Mouse (Mus musculus): Measurements from ENCODE around the gene Bmpr1a.
A peak's percentile ranks its signal among the peaks of the same experiment; 100 is the strongest.
"Not testable (repeated sequence)": the region's sequence is repeated elsewhere in the genome, so short reads cannot be mapped to it uniquely, and the experiment has no call there.

Bmpr1a gene

DNA sequence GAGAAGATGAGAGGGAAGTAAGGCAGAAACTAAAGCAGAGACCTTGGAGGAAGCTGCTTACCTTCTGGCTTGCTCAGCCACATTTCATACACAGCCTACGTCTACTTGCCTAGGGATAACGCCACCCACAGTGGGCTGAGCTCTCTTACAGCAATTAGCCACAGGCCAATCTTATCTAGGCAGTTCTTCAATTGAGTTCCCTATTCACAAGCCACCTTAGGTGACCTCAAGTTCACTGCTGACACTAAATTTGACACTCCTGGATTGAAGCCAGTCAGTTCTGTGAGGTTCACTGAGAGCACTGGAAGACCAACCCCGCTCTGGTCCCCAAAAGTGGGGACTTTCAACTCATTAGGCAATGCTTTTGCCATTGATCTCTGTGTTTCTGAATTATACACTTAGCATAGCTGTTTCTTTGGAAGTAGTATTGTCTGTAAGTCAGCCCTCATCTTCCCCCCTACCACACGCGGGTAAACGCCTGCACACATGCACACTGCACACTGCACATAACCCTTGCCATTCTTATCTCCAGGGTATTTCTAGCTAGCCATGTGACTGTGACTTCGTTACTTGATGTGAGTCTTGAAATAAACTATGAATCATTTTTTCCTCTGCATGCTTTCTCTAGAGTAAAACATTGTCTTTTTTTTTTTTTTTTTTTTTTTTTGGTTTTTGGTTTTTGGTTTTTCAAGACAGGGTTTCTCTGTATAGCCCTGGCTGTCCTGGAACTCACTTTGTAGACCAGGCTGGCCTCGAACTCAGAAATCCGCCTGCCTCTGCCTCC lies 120.0 kb downstream of the Bmpr1a start:
- DNase-seq (ENCODE audit: low spot score in 2 of 2) = no peak

DNA sequence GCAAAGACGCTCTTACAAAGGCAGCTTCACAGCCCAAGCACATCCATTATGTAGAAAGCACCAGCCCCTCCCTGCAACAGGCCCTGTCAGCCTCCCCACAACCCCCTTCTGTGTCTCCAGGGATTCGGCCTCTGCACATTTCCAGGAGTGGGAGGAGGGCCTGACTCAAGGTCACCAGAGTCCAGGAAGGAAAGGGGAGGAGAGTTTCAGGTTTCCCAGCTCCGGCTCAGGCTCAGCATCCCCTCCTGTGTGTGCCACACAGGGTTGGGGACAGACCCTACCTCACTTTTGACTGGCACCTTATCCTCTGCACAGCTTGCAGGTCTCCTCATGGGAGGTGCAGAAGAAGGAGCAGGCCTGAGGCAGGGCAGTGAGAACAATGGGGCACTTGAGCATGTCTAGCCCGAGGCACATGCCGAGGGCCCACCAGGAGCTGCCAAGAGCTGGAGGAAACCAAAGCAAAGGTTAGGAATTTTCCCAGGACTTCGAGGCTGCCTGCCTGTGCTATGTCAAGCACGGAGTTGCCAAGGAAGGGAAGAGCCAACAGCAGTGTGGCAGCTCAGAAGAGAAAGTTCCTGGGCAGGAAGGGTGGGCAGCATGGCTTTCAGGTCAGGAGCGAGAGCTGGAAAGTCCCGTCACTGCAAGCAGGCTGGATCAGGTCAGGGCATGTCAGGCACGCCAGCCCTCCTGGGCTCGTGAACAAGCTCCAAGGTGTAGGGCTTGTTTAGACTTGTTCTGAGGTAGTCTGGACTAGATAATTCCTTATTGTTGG lies 124.4 kb downstream of the Bmpr1a start:
- no peak for DNase-seq (ENCODE audit: low spot score in 2 of 2)

DNA sequence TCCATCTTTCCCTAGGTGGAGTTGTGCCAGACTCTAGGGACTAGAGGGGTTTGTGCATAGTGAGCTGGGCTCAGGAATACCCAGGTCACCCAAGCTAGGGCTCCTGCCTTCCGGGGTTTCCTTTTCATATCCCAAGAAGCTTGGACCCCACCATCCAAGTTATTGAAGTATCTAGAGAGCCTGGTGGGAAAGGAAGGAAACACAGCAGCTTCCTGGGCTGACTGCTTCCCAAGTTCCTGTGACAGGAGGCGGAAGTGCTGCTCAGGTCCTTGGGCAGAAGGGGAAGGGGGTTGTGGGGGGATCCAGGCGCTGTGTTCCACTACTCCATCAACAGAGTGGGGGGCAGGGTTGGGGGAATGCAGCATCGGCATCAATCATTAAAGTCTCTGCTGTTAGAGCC lies 126.0 kb downstream of the Bmpr1a start:
- DNase-seq (ENCODE audit: low spot score in 2 of 2) = no peak

DNA sequence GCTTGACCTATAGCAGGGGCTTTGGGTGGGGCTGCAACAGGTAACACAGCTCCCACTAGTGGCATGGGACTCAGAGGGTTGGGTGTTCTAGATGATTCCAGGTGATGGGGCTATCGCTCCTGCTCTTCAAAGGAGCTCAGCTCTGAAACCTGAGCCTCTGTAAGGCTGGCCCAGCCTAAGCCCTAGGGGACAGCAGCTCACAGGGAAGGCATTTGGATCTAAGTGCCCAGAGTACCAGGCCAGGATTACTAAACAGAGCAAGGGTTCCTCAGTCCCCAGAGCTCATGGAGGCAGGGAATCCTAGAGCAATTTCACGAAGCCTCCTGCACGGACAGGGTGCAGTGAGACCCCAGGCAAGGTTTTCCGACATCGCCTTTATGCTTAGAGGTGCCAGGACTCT lies 127.2 kb downstream of the Bmpr1a start:
- DNase-seq (ENCODE audit: low spot score in 2 of 2) = no peak

DNA sequence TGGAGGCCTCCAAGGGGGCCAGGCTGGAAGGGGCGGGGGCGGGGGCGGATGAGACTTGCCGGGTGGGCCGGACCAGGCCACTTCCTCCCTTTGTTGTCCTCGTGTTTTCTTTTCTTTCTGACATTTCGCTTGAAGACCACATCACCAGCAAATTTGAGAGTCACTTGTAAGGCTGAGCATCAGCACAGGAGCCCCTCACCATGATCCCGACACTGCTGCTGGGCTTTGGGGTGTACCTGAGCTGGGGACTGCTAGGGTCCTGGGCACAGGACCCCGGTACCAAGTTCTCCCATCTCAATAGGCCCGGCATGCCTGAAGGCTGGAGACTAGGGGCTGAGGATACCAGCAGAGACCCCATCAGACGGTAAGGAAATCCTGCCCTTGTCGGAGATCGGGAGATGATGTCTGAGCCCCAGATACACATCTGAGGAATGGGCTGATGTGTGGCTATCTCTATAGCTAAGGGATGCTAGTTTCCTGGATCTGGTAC lies 127.7 kb downstream of the Bmpr1a start, which contains the start of gene Mmrn2:
Gene Mmrn2, plus strand, starts transcription at position 51 of the 490 bp plus-strand sequence.
- DNase-seq (ENCODE audit: low spot score in 2 of 2) = no peak

DNA sequence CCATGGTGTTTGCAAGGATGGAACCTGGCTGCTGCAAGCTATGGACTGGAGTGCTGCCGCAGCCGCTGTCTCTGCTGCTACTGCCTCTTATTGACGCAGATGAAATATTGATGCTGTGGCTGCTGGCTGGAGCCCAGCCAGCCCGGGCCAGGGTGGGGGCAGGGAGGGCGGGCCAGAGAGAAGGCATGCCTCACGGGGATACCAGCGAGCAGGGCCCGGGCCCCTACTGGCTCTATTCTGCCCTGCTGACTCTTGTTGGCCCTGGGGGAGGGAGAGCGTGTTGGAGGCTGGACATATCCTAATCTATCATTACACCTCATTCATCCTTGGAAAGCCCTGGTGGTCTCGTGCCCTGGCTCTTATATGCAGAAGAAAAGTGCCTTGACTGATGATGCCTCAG lies 128.6 kb downstream of the Bmpr1a start, which contains the start of gene Sncg:
Gene Sncg, minus strand, starts transcription at position 213 of the 400 bp plus-strand sequence.
- DNase-seq (ENCODE audit: low spot score in 2 of 2) = no peak

DNA sequence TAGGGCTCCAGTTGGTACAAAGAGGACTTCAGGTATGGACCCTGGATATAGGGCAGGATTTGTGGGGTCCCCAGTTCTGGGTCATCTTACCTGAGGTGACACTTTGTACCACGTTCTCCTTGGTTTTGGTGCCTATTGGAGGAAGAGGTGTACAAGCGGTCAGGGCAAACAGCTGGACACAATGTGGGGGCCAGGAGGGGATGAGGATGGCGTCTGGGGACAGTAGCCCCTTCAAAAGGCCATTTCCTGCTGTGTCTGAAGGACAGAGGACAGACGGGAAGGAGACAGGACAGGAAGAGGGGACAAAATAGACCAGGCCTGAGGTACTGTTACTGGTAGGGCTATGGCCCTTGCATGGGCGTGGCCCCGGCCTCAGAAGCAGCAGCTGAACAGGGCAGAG lies 129.6 kb downstream of the Bmpr1a start:
- no peak for DNase-seq (ENCODE audit: low spot score in 2 of 2)

DNA sequence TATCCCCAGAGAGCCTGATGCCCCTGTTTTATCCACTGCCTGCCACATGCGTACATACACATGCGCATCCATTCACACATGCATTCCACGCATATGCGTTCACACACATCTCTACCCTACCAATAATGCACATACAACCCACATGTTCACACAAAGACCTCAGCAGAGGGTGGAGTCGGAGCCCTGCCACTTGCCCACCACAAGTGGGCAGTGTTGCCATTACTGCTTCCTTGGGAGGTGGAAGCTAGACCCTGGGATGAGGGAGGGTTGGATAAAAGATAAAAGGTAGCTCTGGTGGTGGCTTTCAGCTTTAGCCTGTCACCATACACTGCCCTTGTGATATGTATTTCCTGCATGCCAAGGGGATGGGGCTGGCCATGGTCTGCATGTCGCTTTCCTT lies 130.5 kb downstream of the Bmpr1a start:
- DNase-seq (ENCODE audit: low spot score in 2 of 2) = peak; percentile 48 to 65

DNA sequence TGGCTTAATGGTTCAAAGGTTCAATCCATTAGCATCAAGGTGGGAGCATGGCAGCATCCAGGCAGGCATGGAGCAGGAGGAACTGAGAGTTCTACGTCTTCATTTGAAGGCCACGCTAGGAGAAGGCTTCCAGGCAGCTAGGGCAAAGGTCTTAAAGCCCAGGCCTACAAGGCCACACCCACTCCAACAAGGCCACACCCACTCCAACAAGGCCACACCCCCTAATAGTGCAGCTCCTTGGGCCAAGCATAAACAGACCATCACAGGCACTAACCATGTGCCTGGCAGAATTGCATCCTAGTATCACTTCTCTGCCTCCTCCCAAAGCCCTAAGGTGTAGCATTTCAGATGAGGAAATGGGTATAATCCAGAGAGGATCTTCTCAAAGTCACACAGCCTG lies 131.4 kb downstream of the Bmpr1a start:
- no peak for DNase-seq (ENCODE audit: low spot score in 2 of 2)

DNA sequence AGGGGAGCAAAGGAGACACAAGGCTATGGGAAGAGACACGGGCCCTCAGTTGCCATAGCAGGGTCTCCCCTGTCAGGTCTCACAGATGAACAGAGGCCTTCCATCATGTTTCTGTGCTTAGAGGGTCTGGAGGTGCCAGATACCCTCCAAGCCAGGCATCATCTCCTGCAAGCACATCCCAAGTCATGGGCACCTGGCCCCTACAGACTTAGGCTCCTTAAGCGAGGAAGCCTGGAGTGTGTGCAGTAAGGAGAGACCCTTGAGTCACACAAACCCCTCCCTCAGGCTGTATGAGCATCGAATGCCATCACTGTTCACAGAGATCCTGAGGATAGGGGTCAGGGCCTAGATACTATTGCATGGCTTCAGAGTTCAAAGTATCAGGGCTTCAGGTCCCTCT lies 132.2 kb downstream of the Bmpr1a start:
- DNase-seq (ENCODE audit: low spot score in 2 of 2) = no peak

DNA sequence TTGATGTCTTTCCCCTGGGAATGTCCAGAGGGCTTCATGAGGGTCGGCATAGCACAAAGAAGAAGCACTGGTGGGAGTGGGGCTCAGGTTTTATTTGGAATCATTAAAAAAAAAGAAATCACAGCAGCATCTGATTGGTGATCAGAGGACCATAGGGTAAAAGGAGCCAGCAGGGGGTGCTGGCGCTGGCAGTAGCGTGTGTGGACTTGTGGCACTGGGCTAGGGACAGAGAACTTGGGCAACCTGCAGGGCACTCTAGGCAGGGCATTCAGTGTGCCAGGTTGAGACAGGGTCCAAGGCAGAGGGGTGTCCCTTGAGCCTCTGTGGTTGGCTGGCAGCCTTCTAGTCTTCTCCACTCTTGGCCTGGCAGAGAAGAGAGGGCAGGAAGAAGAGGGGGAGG lies 132.9 kb downstream of the Bmpr1a start:
- no peak for DNase-seq (ENCODE audit: low spot score in 2 of 2)

DNA sequence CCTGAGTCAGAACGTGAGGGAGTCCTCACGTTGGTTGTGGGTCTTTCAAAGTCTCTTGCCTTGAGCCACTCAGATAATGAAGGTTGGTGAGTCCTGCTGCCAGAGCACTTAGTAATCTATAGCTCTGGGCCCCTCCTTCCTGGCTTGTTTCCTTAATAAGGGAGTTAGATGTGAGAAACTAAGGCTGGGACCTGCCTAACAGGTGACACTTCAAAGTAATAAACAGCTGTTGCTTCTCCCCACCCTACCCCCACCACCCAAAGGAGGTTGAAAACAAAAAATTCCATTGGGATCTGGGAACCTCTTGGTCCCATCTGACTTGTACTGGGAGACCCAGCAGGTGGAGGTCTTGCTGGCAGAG lies 138.0 kb downstream of the Bmpr1a start:
- DNase-seq (ENCODE audit: low spot score in 2 of 2) = no peak

DNA sequence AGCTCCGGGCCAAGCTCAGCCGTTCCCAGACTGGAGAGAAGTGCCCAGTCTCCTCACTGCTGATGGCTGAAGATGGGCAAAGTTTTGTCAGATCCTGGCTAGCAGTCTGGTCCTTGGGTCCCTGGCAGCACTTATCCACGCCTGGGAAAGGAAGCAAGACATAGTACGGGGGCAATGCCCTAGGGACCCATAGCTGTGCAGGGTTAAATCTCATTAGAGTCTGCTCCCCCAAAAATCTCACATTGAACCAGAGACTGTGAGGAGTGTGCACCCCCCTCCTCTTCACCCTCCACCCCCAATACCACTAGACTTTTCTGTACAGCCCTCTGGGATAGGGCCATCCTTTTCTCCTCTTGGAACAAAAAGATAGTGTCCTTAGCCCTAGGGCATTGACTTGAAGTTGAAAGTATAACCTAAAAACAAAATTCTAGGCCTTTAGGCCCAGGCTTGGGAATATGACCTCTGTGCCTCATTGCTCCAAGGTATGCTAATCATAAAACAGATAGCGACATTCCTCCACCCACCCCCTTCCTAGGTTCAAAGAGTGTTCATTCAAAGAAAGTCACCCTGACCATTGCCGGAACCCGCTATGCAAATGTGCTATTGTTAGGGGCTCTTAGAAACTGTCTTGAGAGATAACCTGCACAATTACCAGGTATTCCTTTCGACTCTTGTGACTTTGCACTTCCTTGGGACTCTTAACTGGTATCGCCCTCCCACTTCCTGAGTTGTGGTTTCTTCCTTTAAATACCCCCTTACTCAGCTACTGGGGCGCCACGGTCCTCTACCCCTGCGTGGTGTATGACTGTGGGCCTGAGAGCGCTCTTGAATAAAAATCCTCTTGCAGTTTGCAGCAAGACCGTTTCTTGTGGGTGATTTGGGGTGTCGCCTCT lies 138.6 kb downstream of the Bmpr1a start:
- DNase-seq (ENCODE audit: low spot score in 2 of 2) = not testable (repeated sequence)

DNA sequence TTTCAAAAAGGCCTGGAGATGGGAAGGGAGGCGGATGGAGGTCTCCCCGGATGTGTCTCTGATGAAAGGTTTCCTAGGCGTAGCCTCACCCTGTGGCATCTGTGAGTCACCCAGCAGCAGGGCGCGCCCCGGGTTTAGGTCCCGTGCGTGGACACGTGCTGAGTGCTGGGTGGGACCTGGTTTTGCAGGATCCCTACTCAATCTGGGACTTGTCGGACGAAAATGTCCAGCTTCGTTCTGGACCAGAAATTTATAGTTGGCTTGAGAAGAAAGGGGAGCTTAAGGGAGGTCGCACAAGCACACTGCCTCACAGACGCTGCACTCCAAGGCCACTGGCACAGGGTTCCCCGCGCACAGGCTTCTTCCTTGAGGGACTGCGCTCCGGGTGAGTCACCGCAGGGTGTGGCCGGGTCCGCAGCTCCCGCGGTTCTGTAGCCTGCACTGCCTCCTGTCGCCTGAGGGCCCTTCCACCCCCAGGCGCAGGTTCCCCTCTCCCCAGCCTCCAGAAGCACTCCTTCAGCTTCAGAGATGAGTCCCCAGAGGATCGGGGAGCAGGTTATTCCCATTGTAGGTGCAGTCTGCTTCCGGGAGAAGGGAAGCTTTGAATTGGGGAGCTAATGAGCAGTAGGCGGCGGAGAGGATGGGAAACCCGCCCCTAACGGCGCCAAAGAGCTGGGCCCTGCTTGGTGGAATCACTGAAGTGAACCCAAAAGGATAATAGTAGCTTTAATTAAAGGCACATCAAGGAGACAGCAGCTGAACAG lies 139.5 kb downstream of the Bmpr1a start:
- peak; percentile 67 to 72 for DNase-seq (ENCODE audit: low spot score in 2 of 2)

DNA sequence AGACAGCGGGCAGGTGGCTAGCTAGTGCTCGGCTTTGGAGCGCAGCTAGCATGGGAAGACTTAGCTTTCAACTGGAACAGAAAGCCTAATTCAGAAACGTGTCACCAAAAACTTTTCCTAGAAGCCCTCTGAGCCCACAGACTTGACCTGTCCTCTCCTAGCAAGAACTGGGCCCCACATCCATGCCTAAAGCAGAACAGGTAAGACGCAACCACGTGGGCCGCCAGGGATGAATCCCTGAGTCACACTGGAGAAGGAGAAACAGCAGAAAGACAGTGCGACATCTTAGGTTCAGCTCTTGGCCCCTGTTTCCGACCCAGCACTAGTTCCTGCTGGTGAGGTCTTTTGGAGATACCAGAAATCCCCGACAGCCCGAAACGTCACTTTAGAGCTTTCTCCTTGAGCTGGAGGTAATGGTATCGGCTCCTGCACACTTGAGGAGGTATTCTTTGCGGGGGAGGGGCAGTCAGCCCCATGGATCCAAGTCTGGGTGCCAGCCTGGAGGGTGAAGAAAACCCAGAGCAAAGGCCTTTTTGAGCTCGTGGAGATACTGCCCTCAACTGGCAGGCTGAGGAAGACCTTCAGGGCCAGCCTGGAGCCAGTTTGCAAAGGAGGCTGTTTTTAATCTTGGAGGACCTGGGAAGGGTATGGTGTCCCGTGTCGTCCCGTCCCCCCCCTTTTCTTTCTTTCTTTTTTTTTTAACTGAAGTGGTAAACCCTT lies 140.3 kb downstream of the Bmpr1a start:
- DNase-seq (ENCODE audit: low spot score in 2 of 2) = peak; percentile 80 to 81

DNA sequence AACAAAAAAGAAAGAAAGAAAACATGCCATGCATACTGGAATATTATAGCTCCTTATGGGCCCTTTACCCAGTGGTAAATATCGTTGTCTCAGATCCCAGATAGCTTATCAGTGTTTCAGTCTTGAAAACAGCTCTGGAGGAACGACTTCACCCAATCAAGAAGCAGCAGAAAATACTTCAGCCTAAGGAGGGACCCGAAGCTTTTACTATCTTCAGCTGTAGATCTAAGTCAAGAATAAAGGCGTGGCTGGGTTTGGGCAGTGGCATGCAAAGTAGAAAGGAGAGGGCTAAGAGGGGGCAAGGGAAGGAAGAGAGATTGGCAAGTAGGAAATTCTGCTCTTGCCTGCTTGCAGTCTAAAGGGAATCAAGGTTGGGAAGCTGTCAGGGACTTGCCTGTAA lies 141.0 kb downstream of the Bmpr1a start:
- no peak for DNase-seq (ENCODE audit: low spot score in 2 of 2)

Data from right cerebral cortex, postnatal 10 days (tissue).